Mouse (Mus musculus) cerebellum, adult 2 months (tissue): ENCODE data around the gene Fermt2.

Source experiments
- CTCF ChIP-seq: fragments of 200-500 bp; IDR thresholded peaks from 2 replicates; pipeline ENCODE4 v1.5.1; 2011; ENCODE audit warnings: low read depth, mild to moderate bottlenecking, control low read depth, low read length, moderate library complexity, borderline replicate concordance; ENCODE audit not compliant: insufficient read depth
- POLR2A ChIP-seq: fragments of 200-500 bp; IDR thresholded peaks from 2 replicates; pipeline ENCODE4 v1.6.1; 2011; ENCODE audit warnings: low read length, control low read depth, borderline replicate concordance; ENCODE audit not compliant: insufficient read depth

DNA sequence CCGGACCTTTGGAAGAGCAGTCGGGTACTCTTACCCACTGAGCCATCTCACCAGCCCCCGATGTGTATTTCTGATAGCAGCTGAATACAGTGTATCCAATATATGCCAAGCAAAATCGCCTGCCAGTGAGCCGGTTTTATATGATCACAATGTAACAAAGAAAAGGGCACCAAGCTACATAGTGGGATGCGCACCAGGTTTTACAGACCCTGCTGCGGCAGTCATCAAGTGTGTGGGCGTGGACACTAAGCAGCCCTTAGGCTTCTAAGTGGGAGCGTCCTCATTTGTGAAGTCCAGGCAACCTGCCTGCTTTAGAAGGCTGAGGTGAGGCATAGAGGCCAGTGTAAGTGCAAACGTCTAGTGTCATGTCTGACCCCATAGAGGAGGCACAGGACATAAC is 69.4 kb downstream of the Fermt2 start:
- no peak for TF ChIP-seq CTCF
- TF ChIP-seq POLR2A: no peak
